In genomic region chr12:26470042-26470409, GRCm38 (mm10) we compare ENCODE assay signal across 8 mouse cellular contexts. TPM values are rescaled to one million over a fixed set of nuclear protein-coding genes. Genes with fewer than 3 reads are reported as not detected.
DNase-seq lines count a peak whose midpoint lies in the region; ATAC-seq and TF ChIP-seq lines count a peak whose summit lies in the region.

No protein-coding gene starts in this region.

- H3K79me2 ChIP-seq in heart, adult 2 months (replicated peaks; ENCODE audit: control insufficient read depth, insufficient read depth, low read length), result no peaks in the 10 kb centered on the region
- H3K79me2 ChIP-seq in CH12.LX (replicated peaks; ENCODE audit: control insufficient read depth, extremely low read depth, insufficient read depth, poor library complexity, severe bottlenecking), result no peaks in the 10 kb centered on the region

- DNase-seq in heart, adult 2 months, result no peak
- no peak for DNase-seq in heart, postnatal 4 days
- no peak for DNase-seq in CH12.LX (ENCODE audit: extremely low read depth)
- no peak for DNase-seq in liver, embryonic 13.5 days
- DNase-seq in urinary bladder, postnatal 4 days (ENCODE audit: low spot score in 2 of 2), result no peak
- DNase-seq in left cerebral cortex, postnatal 14 days (ENCODE audit: low spot score in 2 of 2), result no peak
- no peak for DNase-seq in adrenal gland, adult 8-10 months

- TF ChIP-seq RAD21 in CH12.LX (IDR thresholded peaks at IDR 0.05; ENCODE audit: low read depth, low read length), result no peak

- no peaks in the 10 kb centered on the region for H3K9me3 ChIP-seq in CH12.LX (replicated peaks; ENCODE audit: low read length)
- H3K9me3 ChIP-seq in liver, embryonic 13.5 days (replicated peaks), result no peaks in the 10 kb centered on the region

- TF ChIP-seq EP300 in heart, adult 2 months (IDR thresholded peaks at IDR 0.05; ENCODE audit: insufficient read depth, low read depth, low read length), result no peak
- no peak for TF ChIP-seq EP300 in CH12.LX (IDR thresholded peaks at IDR 0.05; ENCODE audit: low read length)

- H3K27ac ChIP-seq in heart, adult 2 months, result peak overlapping the region; percentile 87; the same call in 1 of the 2 replicates
- H3K27ac ChIP-seq in CH12.LX (ENCODE audit: insufficient read depth, low read depth), result no peak overlapping the region
- peak overlapping the region; percentile 86 for H3K27ac ChIP-seq in liver, embryonic 13.5 days

- TF ChIP-seq POLR2A in heart, adult 2 months (IDR thresholded peaks at IDR 0.05; ENCODE audit: insufficient read depth, low read depth, low read length), result no peak
- no peak for TF ChIP-seq POLR2A in CH12.LX (IDR thresholded peaks at IDR 0.05; ENCODE audit: low read depth, low read length)

- peak overlapping the region; percentile 85 for H3K4me2 ChIP-seq in CH12.LX (ENCODE audit: insufficient read depth, low read depth, poor library complexity, severe bottlenecking)
- H3K4me2 ChIP-seq in liver, embryonic 13.5 days, result peak overlapping the region; percentile 99

- peak overlapping the region; percentile 83 for H3K9ac ChIP-seq in heart, adult 2 months (ENCODE audit: low read depth, low read length)
- H3K9ac ChIP-seq in CH12.LX (ENCODE audit: insufficient read depth, low read depth), result no peak overlapping the region
- H3K9ac ChIP-seq in liver, embryonic 13.5 days, result peak overlapping the region; percentile 86

- H3K4me3 ChIP-seq in heart, adult 2 months, result peak overlapping the region; percentile 93
- H3K4me3 ChIP-seq in CH12.LX (replicated peaks in 1 of 3; ENCODE audit: low read depth in 2 of 3, low read length in 2 of 3, poor library complexity in 1 of 3), result peak overlapping the region in 2 of 3 experiments; percentile 35 to 47
- H3K4me3 ChIP-seq in liver, embryonic 13.5 days (replicated peaks), result peak overlapping the region; percentile 83

- dilution Hi-C loops in CH12.LX (cut with MboI; ENCODE audit: extremely low pct_ligation_motif_present, extremely low pct_unique_long_range_greater_than_20kb, low sequenced_read_pairs), result no loop called here

- 25% methylated on average over 6 of the region's 6 CpGs for WGBS in heart, adult 2 months
- 24% methylated on average over 6 of the region's 6 CpGs for WGBS in liver, embryonic 13.5 days (ENCODE audit: insufficient replicate concordance)

- H3K36me3 ChIP-seq in heart, adult 2 months (ENCODE audit: control insufficient read depth, insufficient read depth, low read length), result peaks cover 4% of the 10 kb centered on the region; the same call in 1 of the 2 replicates
- H3K36me3 ChIP-seq in CH12.LX (replicated peaks in 1 of 2; ENCODE audit: control insufficient read depth in 1 of 2, insufficient read depth in 1 of 2, low read length in 1 of 2), result no peaks in the 10 kb centered on the region
- H3K36me3 ChIP-seq in liver, embryonic 13.5 days, result no peaks in the 10 kb centered on the region

- intact Hi-C loops in heart, adult 2 months (cut with DNase I), result no loop called here
- intact Hi-C loops in left cerebral cortex, postnatal 14 days (cut with DNase I), result no loop called here

- ATAC-seq in erythroid progenitor cell, adult 5-6 weeks (replicated peaks; ENCODE audit: low FRiP score, poor library complexity, severe bottlenecking), result 0 out of 2 replicates have a peak, but pooled peaks have one; percentile 4
- ATAC-seq in liver, embryonic 13.5 days (ENCODE audit: low read depth), result no peak

- TF ChIP-seq CTCF in heart, adult 2 months (IDR thresholded peaks at IDR 0.05), result peak; percentile 23; the same call in 1 of the 2 replicates
- no peak for TF ChIP-seq CTCF in CH12.LX (conservative IDR thresholded peaks at IDR 0.05 in 1 of 2, IDR thresholded peaks at IDR 0.05 in 1 of 2; ENCODE audit: low read depth in 2 of 2, low read length in 2 of 2)

- H3K27me3 ChIP-seq in heart, adult 2 months (ENCODE audit: control insufficient read depth, insufficient read depth, low read length), result no peaks in the 10 kb centered on the region
- peaks cover 7% of the 10 kb centered on the region for H3K27me3 ChIP-seq in CH12.LX (replicated peaks)
- H3K27me3 ChIP-seq in liver, embryonic 13.5 days, result no peaks in the 10 kb centered on the region

- in situ Hi-C loops in CH12.LX (cut with MboI; ENCODE audit: low pct_ligation_motif_present, low pct_unique_long_range_greater_than_20kb, low sequenced_read_pairs), result no loop called here

- H3K4me1 ChIP-seq in heart, adult 2 months (ENCODE audit: control insufficient read depth, insufficient read depth, low read length), result peaks cover 8% of the 10 kb centered on the region
- peaks cover 0 to 15% of the 10 kb centered on the region in 2 experiments; a peak in 3 of 4 replicates for H3K4me1 ChIP-seq in CH12.LX (ENCODE audit: control insufficient read depth in 1 of 2, insufficient read depth in 2 of 2)
- peaks cover 65% of the 10 kb centered on the region for H3K4me1 ChIP-seq in liver, embryonic 13.5 days (replicated peaks)

TF ChIP-seq in CH12.LX, 34 proteins besides CTCF, POLR2A, EP300 and RAD21:
- TF ChIP-seq MAZ (IDR thresholded peaks at IDR 0.05; ENCODE audit: low read depth, low read length), result no peak
- no peak for TF ChIP-seq MAFK (IDR thresholded peaks at IDR 0.05; ENCODE audit: insufficient replicate concordance, low read length)
- no peak for TF ChIP-seq SIN3A (IDR thresholded peaks at IDR 0.05; ENCODE audit: low read length)
- TF ChIP-seq ZKSCAN1 (IDR thresholded peaks at IDR 0.05; ENCODE audit: borderline replicate concordance, low read depth, low read length), result no peak
- TF ChIP-seq NRF1 (IDR thresholded peaks at IDR 0.05; ENCODE audit: low read depth, low read length), result no peak
- TF ChIP-seq ZMIZ1 (IDR thresholded peaks at IDR 0.05; ENCODE audit: low read depth, low read length), result no peak
- no peak for TF ChIP-seq E2F4 (IDR thresholded peaks at IDR 0.05; ENCODE audit: insufficient replicate concordance, low read depth, low read length)
- no peak for TF ChIP-seq IRF4 (IDR thresholded peaks at IDR 0.05; ENCODE audit: low read depth, low read length)
- TF ChIP-seq SMC3 (IDR thresholded peaks at IDR 0.05; ENCODE audit: low read depth, low read length), result no peak
- TF ChIP-seq JUND (conservative IDR thresholded peaks at IDR 0.05; ENCODE audit: low read depth, low read length), result no peak
- no peak for TF ChIP-seq MAX (IDR thresholded peaks at IDR 0.05; ENCODE audit: low read length)
- TF ChIP-seq PAX5 (IDR thresholded peaks at IDR 0.05; ENCODE audit: low read length), result no peak
- TF ChIP-seq POLR2AphosphoS2 (IDR thresholded peaks at IDR 0.05; ENCODE audit: low read depth, low read length), result no peak

RNA-seq across cellular contexts. Expression of gene Cmpk2, which starts 1.0 kb away (rescaled TPM):
- 1 to 10 TPM; 4.2 to 4.5 TPM for total RNA-seq in heart, adult 2 months (2021)
- 3.8 and 6.6 TPM in 2 replicates for polyA plus RNA-seq in heart, adult 2 months (2012; rRNA removed)
- total RNA-seq in heart, postnatal 4 days (2021), result 1 to 10 TPM; 4.0 to 4.2 TPM
- total RNA-seq in CH12.LX (2012; rRNA removed), result 0.08 TPM in 1 of 2 replicates, not detected in the other
- total RNA-seq in CH12.LX (2014; rRNA removed), result 0.15 and 0.26 TPM in 2 replicates
- polyA plus RNA-seq in CH12.LX (2012; ENCODE audit: insufficient read length, low read depth), result 0.18 and 0.47 TPM in 2 replicates
- total RNA-seq in erythroid progenitor cell, adult 5-6 weeks (2015; ENCODE audit: low replicate concordance), result 69.6 and 72.8 TPM in 2 replicates
- 49.1 and 65.2 TPM in 2 replicates for total RNA-seq in erythroid progenitor cell, adult 5-6 weeks (2017; ENCODE audit: low replicate concordance)
- polyA plus RNA-seq in liver, embryonic 13.5 days (2015; fragmentation: Nextera tagmentation; extraction: Ambion mirVana), result 8.6 and 9.1 TPM in 2 replicates
- 10 to 100 TPM; 23.2 to 24.1 TPM for total RNA-seq in left cerebral cortex, postnatal 14 days (2021)
- 10 to 100 TPM in 3 of 4 experiments, 1 to 10 TPM in 1; 9.1 to 26.0 (median 18.5) TPM for total RNA-seq in adrenal gland, adult 8-10 months (2022)

RNA-seq across cellular contexts. Expression of gene Rsad2, which starts 13.8 kb away (rescaled TPM):
- total RNA-seq in heart, adult 2 months (2021), result 10 to 100 TPM in 1 of 2 experiments, 1 to 10 TPM in 1; 7.4 to 14.4 TPM
- polyA plus RNA-seq in heart, adult 2 months (2012; rRNA removed), result 6.9 and 8.2 TPM in 2 replicates
- total RNA-seq in heart, postnatal 4 days (2021), result 1 to 10 TPM; 4.3 to 8.2 TPM
- 0.04 TPM in 1 of 2 replicates, not detected in the other for total RNA-seq in CH12.LX (2012; rRNA removed)
- 0.07 and 0.12 TPM in 2 replicates for total RNA-seq in CH12.LX (2014; rRNA removed)
- 0.06 and 0.16 TPM in 2 replicates for polyA plus RNA-seq in CH12.LX (2012; ENCODE audit: insufficient read length, low read depth)
- total RNA-seq in erythroid progenitor cell, adult 5-6 weeks (2015; ENCODE audit: low replicate concordance), result 288 and 315 TPM in 2 replicates
- total RNA-seq in erythroid progenitor cell, adult 5-6 weeks (2017; ENCODE audit: low replicate concordance), result 246 and 389 TPM in 2 replicates
- 1.3 and 2.0 TPM in 2 replicates for polyA plus RNA-seq in liver, embryonic 13.5 days (2015; fragmentation: Nextera tagmentation; extraction: Ambion mirVana)
- under 1 TPM; 0.44 to 0.51 TPM for total RNA-seq in left cerebral cortex, postnatal 14 days (2021)
- total RNA-seq in adrenal gland, adult 8-10 months (2022), result 10 to 100 TPM; 13.1 to 26.6 (median 17.2) TPM

RNA-seq across cellular contexts. Expression of gene Rnf144a, which starts 55.0 kb away (rescaled TPM):
- total RNA-seq in heart, adult 2 months (2021), result 10 to 100 TPM; 12.7 to 13.4 TPM
- 11.5 and 17.2 TPM in 2 replicates for polyA plus RNA-seq in heart, adult 2 months (2012; rRNA removed)
- total RNA-seq in heart, postnatal 4 days (2021), result 10 to 100 TPM; 33.6 to 39.6 TPM
- 0.04 TPM in 2 replicates for total RNA-seq in CH12.LX (2012; rRNA removed)
- 0.18 and 0.52 TPM in 2 replicates for total RNA-seq in CH12.LX (2014; rRNA removed)
- 0.57 and 0.64 TPM in 2 replicates for polyA plus RNA-seq in CH12.LX (2012; ENCODE audit: insufficient read length, low read depth)
- 4.7 and 11.3 TPM in 2 replicates for total RNA-seq in erythroid progenitor cell, adult 5-6 weeks (2015; ENCODE audit: low replicate concordance)
- 10.7 and 23.5 TPM in 2 replicates for total RNA-seq in erythroid progenitor cell, adult 5-6 weeks (2017; ENCODE audit: low replicate concordance)
- polyA plus RNA-seq in liver, embryonic 13.5 days (2015; fragmentation: Nextera tagmentation; extraction: Ambion mirVana), result 1.6 and 2.8 TPM in 2 replicates
- total RNA-seq in left cerebral cortex, postnatal 14 days (2021), result 10 to 100 TPM; 38.7 to 39.8 TPM
- total RNA-seq in adrenal gland, adult 8-10 months (2022), result 10 to 100 TPM; 15.8 to 21.4 (median 20.1) TPM

Comparison
In these comparisons a context has a peak if more than half of its experiments do, and no peak if none do; other contexts are left out.
1. H3K4me3 ChIP-seq: peak in every context shown above with its lines; median percentile 93 in heart, adult 2 months; 83 in liver, embryonic 13.5 days; 41 in CH12.LX.
2. RNA of gene Rsad2, which starts 13.8 kb away (total RNA-seq): 246 to 389 TPM in erythroid progenitor cell, adult 5-6 weeks; 13.1 to 26.6 TPM in adrenal gland, adult 8-10 months, 7.4 to 14.4 TPM in heart, adult 2 months, 4.3 to 8.2 TPM in heart, postnatal 4 days, 0.44 to 0.51 TPM in left cerebral cortex, postnatal 14 days and 0.04 to 0.12 TPM in CH12.LX; every median in the first group is over 4 times any median in the second.